Mouse (Mus musculus): ENCODE data around the gene Rab31.

DNA sequence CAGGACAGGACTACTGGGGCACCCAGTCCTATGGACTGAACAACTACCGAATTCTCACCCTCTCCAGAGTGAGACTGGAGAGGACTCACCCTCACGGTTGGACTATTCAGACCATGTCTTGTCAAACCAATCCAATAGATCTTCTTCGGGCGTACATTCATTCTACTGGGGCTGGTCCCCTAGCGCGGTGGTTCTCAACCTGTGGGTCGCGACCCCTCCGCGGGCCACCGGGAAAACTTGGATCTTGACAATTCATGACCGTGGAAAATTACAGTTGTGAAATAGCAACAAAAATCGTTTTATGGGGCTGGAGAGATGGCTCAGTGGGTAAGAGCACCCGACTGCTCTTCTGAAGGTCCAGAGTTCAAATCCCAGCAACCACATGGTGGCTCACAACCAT lies 9.3 kb downstream of the Rab31 start:
- TF ChIP-seq POLR2A (IDR thresholded peaks at IDR 0.05; ENCODE audit: borderline replicate concordance, extremely low read depth, low read depth, low read length) (no peak), CTCF (IDR thresholded peaks at IDR 0.05; ENCODE audit: insufficient read depth, low read length) (no peak)

All from lung, adult 2 months (tissue).